Mouse (Mus musculus) neural tube, embryonic 15.5 days (tissue): ENCODE results near the gene Tnni3k. TPM values are rescaled to one million over a fixed set of nuclear protein-coding genes. Genes with fewer than 3 reads are reported as not detected.

Experiments used
- ATAC-seq: fragments of 200-750 bp; cut with Nextera tagmentation; 2 replicates; pipeline ENCODE4 v1.8.0; 2017; ENCODE audit warnings: mild to moderate bottlenecking, moderate TSS enrichment, moderate library complexity; ENCODE audit not compliant: low FRiP score
- H3K27ac ChIP-seq: fragments of 300-500 bp; sonication (generic); replicated peaks from 2 replicates; pipeline ENCODE4 v1.5.1; 2015; ENCODE audit warnings: mild to moderate bottlenecking, inconsistent platforms
- H3K27me3 ChIP-seq: fragments of 300-500 bp; sonication (generic); replicated peaks from 2 replicates; pipeline ENCODE4 v1.6.1; 2015; ENCODE audit warnings: inconsistent platforms
- H3K36me3 ChIP-seq: fragments of 300-500 bp; sonication (generic); 2 replicates; pipeline ENCODE4 v1.6.1; 2015; ENCODE audit warnings: inconsistent platforms
- H3K4me1 ChIP-seq: fragments of 300-500 bp; sonication (generic); 2 replicates; pipeline ENCODE4 v1.6.1; 2015; ENCODE audit warnings: inconsistent platforms
- H3K4me2 ChIP-seq: fragments of 300-500 bp; sonication (generic); 2 replicates; pipeline ENCODE4 v1.6.1; 2015; ENCODE audit warnings: inconsistent platforms, mild to moderate bottlenecking, moderate library complexity
- H3K4me3 ChIP-seq: fragments of 300-500 bp; sonication (generic); replicated peaks from 2 replicates; pipeline ENCODE4 v1.5.1; 2015; ENCODE audit warnings: mild to moderate bottlenecking, inconsistent platforms
- H3K9ac ChIP-seq: fragments of 300-500 bp; sonication (generic); replicated peaks from 2 replicates; pipeline ENCODE4 v1.6.1; 2015; ENCODE audit warnings: mild to moderate bottlenecking, inconsistent platforms
- H3K9me3 ChIP-seq: fragments of 300-500 bp; sonication (generic); replicated peaks from 2 replicates; pipeline ENCODE4 v1.6.1; 2016; ENCODE audit warnings: inconsistent platforms
- WGBS: fragments of 180-500 bp; shearing (Covaris S2); methylation state at CpG from one replicate; pipeline ENCODE4 v1.1.7; 2015; ENCODE audit warnings: mixed read lengths; 5-methylcytosine and 5-hydroxymethylcytosine counted together
- polyA plus RNA-seq: library from polyadenylated mRNA; unstranded; fragments of >200 nt; fragmentation: Nextera tagmentation; extraction: Ambion mirVana; gene quantifications from 2 replicates; pipeline ENCODE4 v1.2.1, GENCODE M21; 2015

Gene Tnni3k
- polyA plus RNA-seq, 1 experiment from 2014 or later, result 0.06 TPM

DNA sequence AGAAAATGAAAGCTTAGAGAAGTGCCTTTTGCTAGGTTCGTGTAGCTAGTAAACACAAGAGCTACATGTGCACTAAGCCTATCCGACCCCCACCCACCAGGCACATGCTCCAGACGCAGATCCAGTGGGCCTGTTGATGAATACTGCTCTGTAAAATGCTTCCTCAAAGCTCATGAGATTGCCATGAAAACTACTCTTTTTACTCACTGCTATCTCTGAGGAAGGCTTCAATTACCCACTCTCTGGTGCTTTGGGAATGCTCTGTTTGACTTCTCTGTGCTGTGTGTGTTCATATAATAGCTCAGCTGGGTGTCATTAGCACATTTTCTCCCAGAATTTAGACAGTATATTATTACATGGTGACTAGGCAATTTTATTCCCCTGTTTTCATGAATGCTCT is 297.1 kb downstream of the Tnni3k start:
- no peaks in the 10 kb centered on the region for H3K27me3 ChIP-seq
- 38% methylated on average over 3 of the region's 3 CpGs for WGBS
- no peaks in the 10 kb centered on the region for H3K9me3 ChIP-seq
- H3K4me2 ChIP-seq, result no peak overlapping the region
- H3K36me3 ChIP-seq, result no peaks in the 10 kb centered on the region
- no peak overlapping the region for H3K4me3 ChIP-seq
- H3K4me1 ChIP-seq, result peaks cover 6% of the 10 kb centered on the region
- no peak overlapping the region for H3K9ac ChIP-seq
- ATAC-seq, result peak; percentile 70
- no peak overlapping the region for H3K27ac ChIP-seq

DNA sequence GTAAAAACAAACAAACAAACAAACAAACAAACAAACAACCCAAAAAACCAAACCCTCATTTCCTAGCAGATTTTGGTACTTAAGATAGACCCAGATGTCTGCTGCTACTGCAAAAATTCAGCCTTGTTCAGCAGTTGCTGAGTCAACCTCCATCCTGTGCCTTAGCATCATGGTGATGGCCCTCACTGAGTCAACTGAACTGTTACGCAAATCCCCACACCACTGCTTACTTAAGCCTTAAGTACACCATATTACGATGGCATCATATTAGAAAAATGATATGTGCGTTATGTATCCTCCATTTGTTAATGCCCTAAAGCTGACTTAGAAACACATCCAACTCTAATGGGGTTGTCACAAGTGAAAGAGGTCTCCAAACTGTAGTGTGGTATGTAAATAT is 300.0 kb downstream of the Tnni3k start:
- Histone ChIP-seq H3K4me2 (no peak overlapping the region), H3K4me3 (no peak overlapping the region), H3K9me3 (no peaks in the 10 kb centered on the region), H3K27ac (no peak overlapping the region), H3K27me3 (no peaks in the 10 kb centered on the region), H3K36me3 (no peaks in the 10 kb centered on the region), H3K9ac (no peak overlapping the region), H3K4me1 (peaks cover 6% of the 10 kb centered on the region)
- WGBS, result 97% methylated on average over 3 of the region's 3 CpGs
- no peak for ATAC-seq

GRCm38 (mm10) chr3:154754505-154754904 is 300.7 kb downstream of the Tnni3k start:
- no peaks in the 10 kb centered on the region for H3K9me3 ChIP-seq
- no peaks in the 10 kb centered on the region for H3K27me3 ChIP-seq
- no peak overlapping the region for H3K9ac ChIP-seq
- no peaks in the 10 kb centered on the region for H3K36me3 ChIP-seq
- no peak overlapping the region for H3K4me2 ChIP-seq
- no peak for ATAC-seq
- peaks cover 6% of the 10 kb centered on the region for H3K4me1 ChIP-seq
- WGBS, result 59% methylated on average over 3 of the region's 3 CpGs
- H3K27ac ChIP-seq, result no peak overlapping the region
- no peak overlapping the region for H3K4me3 ChIP-seq

DNA sequence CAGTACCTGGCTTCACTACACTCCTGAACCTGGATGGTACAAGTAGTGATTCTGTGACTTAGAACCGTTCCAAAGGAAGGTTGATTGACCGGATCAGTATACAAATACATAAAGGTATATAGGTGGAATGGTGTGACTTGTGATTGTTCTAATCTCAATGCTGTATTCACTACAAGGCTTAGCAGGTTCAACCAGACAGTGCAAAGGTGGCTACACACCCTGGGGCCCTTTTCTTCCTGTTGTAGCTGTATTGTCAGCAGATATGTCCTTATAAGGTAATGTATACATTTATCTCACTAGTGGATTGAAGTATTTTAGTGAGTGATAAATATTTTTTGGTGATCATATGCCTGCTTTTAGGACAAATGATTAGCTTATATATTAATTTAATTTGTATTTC is 310.9 kb downstream of the Tnni3k start:
- Histone ChIP-seq H3K27ac (no peak overlapping the region), H3K4me3 (no peak overlapping the region), H3K4me1 (no peaks in the 10 kb centered on the region), H3K9me3 (no peaks in the 10 kb centered on the region), H3K9ac (no peak overlapping the region), H3K36me3 (no peaks in the 10 kb centered on the region), H3K4me2 (no peak overlapping the region), H3K27me3 (no peaks in the 10 kb centered on the region)
- ATAC-seq, result no peak
- WGBS, result 96% methylated on average over 2 of the region's 2 CpGs

- no peak for ATAC-seq
- Histone ChIP-seq H3K27ac (no peak overlapping the region), H3K4me2 (no peak overlapping the region), H3K4me3 (no peak overlapping the region), H3K27me3 (no peaks in the 10 kb centered on the region), H3K36me3 (no peaks in the 10 kb centered on the region), H3K4me1 (no peaks in the 10 kb centered on the region), H3K9ac (no peak overlapping the region), H3K9me3 (no peaks in the 10 kb centered on the region)
- WGBS, result 36% methylated on average over 5 of the region's 5 CpGs
Observed at GRCm38 (mm10) chr3:154742927-154743326, 312.3 kb downstream of the Tnni3k start.

DNA sequence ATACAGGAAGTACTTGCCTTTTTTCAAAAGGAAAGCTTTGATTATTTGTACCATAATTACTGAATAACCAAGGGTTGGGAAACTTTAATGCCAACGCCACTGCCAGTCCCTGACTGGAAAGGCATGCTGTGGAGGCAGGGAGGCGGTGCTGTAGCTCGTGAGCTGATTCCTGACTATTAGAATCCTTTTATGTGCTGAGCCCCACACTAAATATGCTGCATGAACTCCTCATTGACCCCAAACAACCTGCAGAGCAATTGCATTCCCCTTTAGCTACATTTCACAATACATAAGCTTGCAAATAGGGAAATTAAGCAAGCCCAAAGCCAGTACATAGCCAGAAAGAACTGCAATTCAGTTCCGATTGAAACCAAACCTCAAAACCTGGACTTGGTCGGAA is 313.7 kb downstream of the Tnni3k start:
- no peak overlapping the region for H3K4me3 ChIP-seq
- no peak overlapping the region for H3K27ac ChIP-seq
- no peaks in the 10 kb centered on the region for H3K27me3 ChIP-seq
- H3K4me1 ChIP-seq, result no peaks in the 10 kb centered on the region
- no peak for ATAC-seq
- H3K36me3 ChIP-seq, result no peaks in the 10 kb centered on the region
- H3K4me2 ChIP-seq, result no peak overlapping the region
- H3K9ac ChIP-seq, result no peak overlapping the region
- no peaks in the 10 kb centered on the region for H3K9me3 ChIP-seq
- WGBS, result 53% methylated on average over 5 of the region's 5 CpGs

Other genes starting within 250 kb of the Tnni3k start
- gene Fpgt, start 38.0 kb upstream of the Tnni3k start, polyA plus RNA-seq, result 18.0 and 19.4 TPM in 2 replicates
- gene Lrriq3, start 38.0 kb upstream of the Tnni3k start, polyA plus RNA-seq, result 0.97 and 1.2 TPM in 2 replicates